Mouse (Mus musculus) ovary, postnatal 14 days (tissue): ENCODE data around the gene Mthfr.
"Not testable (repeated sequence)": the region's sequence is repeated elsewhere in the genome, so short reads cannot be mapped to it uniquely, and the experiment has no call there.

ENCODE experiments used
- DNase-seq: peaks from one replicate; pipeline ENCODE4 v3.0.0; 2022; ENCODE audit warnings: low spot score

Gene Mthfr

GRCm38 (mm10) chr4:148040029-148040830 is 1.4 kb downstream of the Mthfr start:
- DNase-seq = no peak

DNA sequence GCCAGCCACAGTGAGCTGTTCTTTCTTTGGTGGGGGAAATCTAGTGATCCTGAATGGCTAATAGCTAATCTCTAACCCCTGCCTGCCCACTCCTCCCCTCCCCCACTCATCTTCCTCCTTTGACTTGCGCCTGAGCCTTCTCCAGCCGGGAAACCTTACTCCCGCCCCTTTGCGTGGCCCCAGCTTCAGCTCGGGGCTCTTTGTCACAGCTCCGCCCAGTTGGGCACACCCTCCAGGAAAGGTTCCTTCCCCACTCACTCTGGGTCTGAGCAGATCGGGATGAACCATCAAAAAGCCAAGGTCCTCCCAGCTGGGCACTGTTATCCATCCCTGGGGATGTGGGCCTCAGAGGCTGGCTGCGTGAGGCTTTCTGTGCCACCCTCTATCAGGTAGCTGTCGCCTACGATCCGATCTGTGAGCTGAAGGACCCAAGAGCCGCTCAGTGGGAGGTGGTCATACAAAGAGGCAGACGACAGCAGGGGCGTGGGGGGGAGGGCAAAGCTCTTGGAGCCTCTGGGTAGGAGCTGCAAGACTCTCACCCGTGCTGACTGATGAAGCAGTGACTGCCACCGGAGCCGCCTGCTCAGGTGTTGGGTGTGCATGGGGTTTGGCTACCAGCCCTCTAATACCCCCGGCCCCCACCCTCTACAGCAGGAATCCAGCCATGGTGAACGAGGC is 2.2 kb downstream of the Mthfr start:
- no peak for DNase-seq

DNA sequence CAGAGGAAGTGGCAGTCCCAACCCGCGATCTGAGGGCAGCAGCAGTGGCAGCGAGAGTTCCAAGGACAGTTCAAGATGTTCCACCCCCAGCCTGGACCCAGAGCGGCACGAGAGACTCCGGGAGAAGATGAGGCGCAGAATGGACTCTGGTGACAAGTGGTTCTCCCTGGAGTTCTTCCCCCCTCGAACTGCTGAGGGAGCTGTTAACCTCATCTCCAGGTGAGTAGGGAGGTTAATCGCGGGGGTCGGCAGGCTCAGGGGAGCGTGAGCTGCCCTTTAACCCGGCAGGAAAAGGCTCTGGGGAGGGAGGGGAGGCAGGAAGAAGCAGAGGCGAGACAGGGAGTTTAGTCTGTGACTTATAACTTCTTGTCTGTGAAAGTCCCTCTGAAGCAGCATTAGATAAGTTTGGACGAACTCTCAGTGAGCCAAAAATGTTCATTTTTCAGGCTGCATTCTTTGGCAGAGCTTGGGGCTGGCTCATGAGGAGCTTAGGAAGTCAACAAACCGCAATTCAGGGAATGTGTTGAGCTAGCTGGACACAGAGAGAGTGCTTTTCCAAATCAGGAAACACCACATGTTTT is 2.8 kb downstream of the Mthfr start:
- DNase-seq = no peak

GRCm38 (mm10) chr4:148043327-148043726 is 4.5 kb downstream of the Mthfr start:
- not testable (repeated sequence) for DNase-seq

GRCm38 (mm10) chr4:148044113-148044512 is 5.2 kb downstream of the Mthfr start:
- no peak for DNase-seq

- no peak for DNase-seq
These were observed 7.7 kb downstream of the Mthfr start for GRCm38 (mm10) chr4:148046450-148047031.

DNA sequence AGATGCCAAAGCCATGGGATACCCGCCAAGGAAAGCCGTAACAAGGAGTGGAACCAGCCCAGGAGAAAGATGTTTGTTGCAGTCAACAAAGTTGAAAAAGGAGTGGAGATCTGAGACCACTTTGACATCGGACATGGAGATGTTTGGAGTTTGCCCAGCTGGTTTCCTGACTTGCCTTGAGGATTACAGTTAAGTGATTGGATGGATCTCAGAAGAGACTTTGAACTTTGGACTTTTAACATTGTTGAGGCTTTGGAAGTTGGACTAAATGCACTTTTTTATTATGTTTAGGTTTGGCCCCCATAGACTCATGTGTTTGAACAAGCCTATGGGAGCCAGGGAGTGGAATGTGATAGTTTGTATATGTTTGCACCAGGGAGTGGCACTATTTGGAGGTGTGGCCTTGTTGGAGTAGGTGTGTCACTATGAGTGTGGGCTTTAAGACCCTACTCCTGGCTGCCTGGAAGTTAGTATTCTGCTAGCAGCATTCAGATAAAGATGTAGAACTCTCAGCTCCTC is 11.6 kb downstream of the Mthfr start:
- DNase-seq = not testable (repeated sequence)

GRCm38 (mm10) chr4:148051046-148051776 is 12.3 kb downstream of the Mthfr start:
- no peak for DNase-seq

- DNase-seq = no peak
These were observed 13.0 kb downstream of the Mthfr start for GRCm38 (mm10) chr4:148051886-148052285.

GRCm38 (mm10) chr4:148052976-148053375 is 14.1 kb downstream of the Mthfr start:
- no peak for DNase-seq

DNA sequence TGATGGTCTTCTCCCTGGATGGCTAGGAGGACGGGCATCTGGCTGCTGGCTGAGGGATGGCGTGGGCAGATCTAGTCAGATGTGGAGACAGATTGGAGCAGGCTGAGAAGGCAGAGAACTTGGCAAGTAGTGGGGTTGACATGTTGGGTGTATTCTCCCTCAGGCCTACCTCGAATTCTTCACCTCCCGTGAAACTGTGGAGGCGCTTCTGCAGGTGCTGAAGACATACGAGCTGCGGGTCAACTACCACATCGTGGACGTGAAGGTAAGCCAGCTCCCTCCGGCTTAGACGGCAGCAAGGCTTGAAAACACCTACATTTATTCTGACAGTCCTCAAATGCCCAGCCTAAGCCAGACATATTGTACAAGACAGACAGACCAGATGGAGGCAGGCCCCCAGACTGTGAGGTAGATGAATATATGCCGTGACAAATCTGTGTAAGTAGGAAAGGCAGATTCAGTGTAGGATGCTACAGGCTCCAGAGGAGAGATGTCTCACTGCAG is 14.6 kb downstream of the Mthfr start:
- no peak for DNase-seq

- DNase-seq = no peak
These were observed 16.3 kb downstream of the Mthfr start for GRCm38 (mm10) chr4:148054961-148055695.

GRCm38 (mm10) chr4:148056246-148056645 is 17.4 kb downstream of the Mthfr start:
- no peak for DNase-seq

DNA sequence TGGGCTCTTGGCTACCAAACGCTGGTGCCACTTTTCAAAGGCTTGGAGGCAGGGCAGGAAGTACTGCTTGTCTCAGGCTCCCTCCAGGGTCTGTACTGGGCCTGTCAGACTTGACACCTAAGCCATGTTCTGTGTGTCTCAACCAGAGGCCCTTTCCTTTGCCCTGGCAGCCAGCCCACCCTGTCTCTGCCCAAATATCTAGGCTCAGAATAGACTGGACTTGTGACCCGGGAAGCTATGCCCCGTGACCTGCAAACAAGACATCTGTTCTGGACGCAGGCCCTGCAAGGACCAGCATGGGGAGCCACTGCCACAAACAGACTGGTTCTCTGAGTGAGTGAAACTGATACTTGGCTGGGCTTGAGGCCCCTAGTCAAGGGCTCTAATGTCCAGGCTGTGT is 17.9 kb downstream of the Mthfr start:
- DNase-seq = no peak

DNA sequence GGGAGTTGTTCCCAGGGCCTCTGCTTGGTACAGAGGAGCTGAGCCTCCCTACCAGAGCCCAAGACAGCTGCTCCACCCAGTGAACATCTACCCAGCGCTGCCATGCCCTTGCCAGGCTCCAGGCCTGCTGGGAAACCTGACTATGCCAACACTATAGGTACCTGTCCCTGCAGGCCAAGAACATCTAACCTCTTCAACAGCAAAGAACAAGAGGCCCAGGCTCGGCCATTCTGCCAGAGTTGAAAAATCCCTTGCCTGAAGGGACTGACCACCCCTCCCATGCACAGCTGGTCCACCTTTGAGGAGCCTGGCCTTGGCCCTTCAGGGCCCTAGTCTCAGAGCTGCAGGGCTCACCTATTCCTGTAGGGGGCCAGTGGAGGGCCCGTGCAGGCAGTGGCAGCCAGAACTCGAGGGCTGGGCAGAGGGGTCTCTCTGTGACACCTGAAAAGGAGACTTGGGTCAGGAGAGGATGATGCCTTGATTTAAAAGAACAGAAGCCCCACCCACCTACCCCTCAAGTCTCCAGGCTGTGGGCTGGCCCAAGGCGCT is 18.9 kb downstream of the Mthfr start:
- no peak for DNase-seq

- no peak for DNase-seq
These were observed 19.4 kb downstream of the Mthfr start for GRCm38 (mm10) chr4:148058218-148058819.

DNA sequence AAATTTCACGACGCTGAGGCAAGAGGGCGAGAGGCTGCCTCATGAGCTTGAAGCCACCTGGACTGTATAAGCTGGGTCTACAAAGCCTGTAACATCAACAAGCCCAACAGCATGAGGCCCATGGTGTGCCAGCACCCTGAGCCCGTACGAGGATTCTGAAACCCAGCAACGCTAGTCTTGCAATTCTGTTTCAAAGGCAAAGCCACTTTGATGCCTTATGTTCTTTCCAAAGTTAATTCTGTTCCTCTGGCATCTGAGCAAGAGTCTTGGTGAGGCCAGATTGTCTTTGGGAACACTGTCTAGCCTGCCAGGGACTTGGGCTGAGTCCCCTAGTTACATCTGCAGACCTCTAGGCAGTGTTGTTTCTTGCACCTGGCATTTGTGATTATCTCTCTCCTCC is 20.1 kb downstream of the Mthfr start:
- no peak for DNase-seq

DNA sequence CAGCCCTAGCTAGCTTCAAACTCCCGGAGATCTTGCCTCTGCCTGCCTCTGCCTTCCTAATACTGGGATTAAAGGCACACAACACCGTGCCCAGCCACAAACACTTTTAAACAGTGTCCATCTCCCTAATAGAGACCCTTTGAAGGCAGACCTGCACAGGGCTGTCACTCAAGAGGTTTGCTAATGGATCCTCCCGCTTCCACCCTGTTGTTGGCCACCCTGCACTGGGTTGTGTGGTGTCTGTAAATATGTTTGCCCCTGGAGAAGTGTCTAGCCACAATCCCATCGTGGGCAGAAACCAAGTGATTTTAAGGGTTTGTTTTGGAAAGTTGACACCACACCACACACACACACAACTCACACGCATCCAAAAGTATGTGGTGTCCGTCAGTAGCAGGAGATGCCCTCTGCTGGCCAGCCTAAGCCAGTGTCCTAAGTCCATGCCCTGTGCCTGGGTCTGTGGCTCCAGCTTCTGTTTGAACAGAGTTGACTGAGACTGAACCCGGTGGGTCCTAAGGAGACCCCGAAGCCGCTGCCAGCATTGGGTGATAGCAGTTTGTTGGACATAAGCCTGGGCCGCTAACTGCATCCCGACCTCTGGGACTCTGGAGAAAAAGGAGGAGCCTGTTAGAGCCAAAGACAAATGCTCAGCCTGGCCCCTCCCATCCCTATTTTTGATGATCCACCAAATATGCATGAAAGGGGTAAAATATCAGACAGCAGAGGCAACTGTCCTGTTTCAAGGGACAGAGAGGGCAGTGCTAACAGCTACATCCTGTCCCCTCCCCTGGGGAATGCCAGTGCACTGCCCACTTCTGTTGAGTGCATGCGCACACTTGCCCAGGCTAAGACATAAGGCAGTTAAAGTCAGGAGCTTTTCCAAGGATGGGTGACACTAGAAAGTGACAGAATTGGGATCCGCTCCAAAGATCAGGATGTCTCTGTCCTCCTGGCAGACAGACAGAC is 21.5 kb downstream of the Mthfr start:
- no peak for DNase-seq

GRCm38 (mm10) chr4:148061086-148061480 is 22.2 kb downstream of the Mthfr start:
- DNase-seq = no peak
